Mouse (Mus musculus) ES-Bruce4 (cell line): ENCODE results near the gene Rcc2. TPM values are rescaled to one million over a fixed set of nuclear protein-coding genes. Genes with fewer than 3 reads are reported as not detected.

Source experiments
- H3K27ac ChIP-seq: 2 replicates; pipeline ENCODE4 v1.5.1; 2012; ENCODE audit warnings: low read length, inconsistent platforms; ENCODE audit not compliant: insufficient read depth
- H3K27me3 ChIP-seq: 2 replicates; pipeline ENCODE4 v1.6.1; 2012; ENCODE audit warnings: mild to moderate bottlenecking, low read length, inconsistent platforms; ENCODE audit not compliant: control insufficient read depth, poor library complexity, insufficient read depth, severe bottlenecking
- H3K36me3 ChIP-seq: 2 replicates; pipeline ENCODE4 v1.6.1; 2012; ENCODE audit warnings: inconsistent platforms, mild to moderate bottlenecking, low read length, moderate library complexity; ENCODE audit not compliant: control insufficient read depth, poor library complexity, insufficient read depth, severe bottlenecking
- H3K4me1 ChIP-seq: one replicate; pipeline ENCODE4 v1.8.1; 2011; ENCODE audit warnings: low read length; ENCODE audit not compliant: control insufficient read depth, insufficient read depth
- H3K4me3 ChIP-seq: 2 replicates; pipeline ENCODE4 v1.5.1; 2011; ENCODE audit warnings: low read depth, mild to moderate bottlenecking, low read length
- H3K9ac ChIP-seq: 2 replicates; pipeline ENCODE4 v1.6.1; 2012; ENCODE audit warnings: low read depth, mild to moderate bottlenecking, inconsistent platforms; ENCODE audit not compliant: poor library complexity, severe bottlenecking
- H3K9me3 ChIP-seq: replicated peaks from 2 replicates; pipeline ENCODE4 v1.6.1; 2012; ENCODE audit warnings: mild to moderate bottlenecking, low read length, inconsistent platforms; ENCODE audit not compliant: control insufficient read depth, poor library complexity, insufficient read depth, severe bottlenecking
- CTCF ChIP-seq: IDR thresholded peaks from one replicate; pipeline ENCODE4 v1.8.1; 2011; ENCODE audit warnings: low read depth, low read length
- EP300 ChIP-seq: IDR thresholded peaks from 2 replicates; pipeline ENCODE4 v1.6.1; 2011; ENCODE audit warnings: low read depth, low read length; ENCODE audit not compliant: insufficient read depth
- POLR2A ChIP-seq: IDR thresholded peaks from one replicate; pipeline ENCODE4 v1.8.1; 2011; ENCODE audit warnings: low read length; ENCODE audit not compliant: insufficient read depth
- polyA plus RNA-seq: library from polyadenylated mRNA; stranded (reverse); fragments of >200 nt; gene quantifications from 2 replicates; pipeline ENCODE4 v1.2.4, GENCODE M21; 2011; ENCODE audit warnings: low read depth; ENCODE audit not compliant: missing spikeins, insufficient read depth, insufficient read length

Rcc2 gene
- polyA plus RNA-seq, 1 experiment, result 227 TPM

DNA sequence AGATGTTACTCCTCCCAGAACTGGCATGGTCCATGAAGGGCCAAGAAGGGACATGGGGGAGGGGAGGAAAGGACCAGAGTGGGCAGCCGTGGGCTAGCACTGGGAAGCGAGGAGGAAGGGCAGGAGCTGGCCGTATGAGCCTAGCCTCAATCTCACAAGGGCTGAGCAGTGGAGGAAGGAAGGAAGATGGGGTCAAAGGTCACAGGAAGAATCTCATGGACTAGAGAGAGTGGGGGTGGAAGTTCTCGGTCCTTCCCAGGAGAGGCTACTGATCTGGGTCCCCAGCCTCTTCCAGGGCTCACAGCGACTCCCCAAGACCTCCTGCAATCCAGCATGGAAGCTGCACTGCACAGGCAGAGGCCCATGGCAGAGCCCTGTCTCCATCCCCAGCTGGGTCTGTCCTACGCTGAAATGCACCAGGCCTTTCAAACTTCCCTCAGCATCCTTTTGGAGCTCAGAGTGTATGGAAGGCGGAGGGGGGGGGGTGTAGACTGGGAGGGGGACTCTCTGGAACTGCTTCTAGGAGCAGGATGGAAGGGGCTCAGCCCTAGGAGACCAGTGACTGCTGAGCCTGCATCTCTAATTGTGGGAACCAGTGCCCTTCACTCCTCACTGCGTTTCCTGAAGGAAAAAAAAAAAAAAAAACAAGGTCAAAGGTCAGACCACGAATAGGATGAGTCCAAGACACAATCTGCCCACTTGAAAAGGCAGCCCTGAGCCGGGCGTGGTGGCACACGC, 26.6 kb upstream of the Rcc2 start:
- H3K27ac ChIP-seq, result no peak overlapping the region
- no peak for TF ChIP-seq EP300
- no peak for TF ChIP-seq POLR2A
- no peak for TF ChIP-seq CTCF

DNA sequence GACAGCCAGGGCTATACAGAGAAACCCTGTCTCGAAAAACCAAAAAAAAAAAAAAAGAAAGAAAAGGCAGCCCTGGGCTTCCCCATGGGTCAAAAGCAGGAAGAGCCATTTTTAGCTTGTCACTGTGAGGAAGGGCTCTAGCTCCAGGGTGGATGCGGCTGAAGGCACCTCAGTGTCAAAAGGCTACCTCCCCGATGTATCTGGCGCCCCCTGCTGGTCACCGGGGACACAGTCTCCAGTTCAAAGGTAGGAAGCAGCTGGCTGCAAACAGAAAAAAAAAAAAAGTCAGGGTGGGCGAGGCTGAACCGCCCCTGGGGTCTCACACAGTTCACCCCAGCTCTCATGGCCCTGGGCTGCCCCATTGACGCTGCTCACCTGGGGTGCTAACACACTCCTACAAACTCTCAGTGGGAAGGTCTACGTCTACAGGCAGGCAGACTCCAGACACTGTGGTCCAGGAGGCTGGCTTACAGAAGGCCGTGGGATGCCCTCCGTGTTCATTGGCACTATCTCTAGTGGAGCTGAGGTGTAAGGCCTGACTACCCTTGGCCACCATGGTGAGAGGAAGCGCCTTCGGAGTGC, 25.9 kb upstream of the Rcc2 start:
- no peak overlapping the region for H3K4me3 ChIP-seq
- TF ChIP-seq CTCF (peak; percentile 96), POLR2A (no peak)
- no peaks in the 10 kb centered on the region for H3K36me3 ChIP-seq
- H3K27me3 ChIP-seq, result no peaks in the 10 kb centered on the region
- H3K9ac ChIP-seq, result no peak overlapping the region
- H3K4me1 ChIP-seq, result no peaks in the 10 kb centered on the region
- no peaks in the 10 kb centered on the region for H3K9me3 ChIP-seq
- no peak overlapping the region for H3K27ac ChIP-seq

More for the DNA sequence above, 26.6 kb upstream of the Rcc2 start:
- Histone ChIP-seq H3K4me3 (no peak overlapping the region), H3K9ac (no peak overlapping the region), H3K4me1 (no peaks in the 10 kb centered on the region), H3K27me3 (no peaks in the 10 kb centered on the region), H3K9me3 (no peaks in the 10 kb centered on the region), H3K36me3 (no peaks in the 10 kb centered on the region)

DNA sequence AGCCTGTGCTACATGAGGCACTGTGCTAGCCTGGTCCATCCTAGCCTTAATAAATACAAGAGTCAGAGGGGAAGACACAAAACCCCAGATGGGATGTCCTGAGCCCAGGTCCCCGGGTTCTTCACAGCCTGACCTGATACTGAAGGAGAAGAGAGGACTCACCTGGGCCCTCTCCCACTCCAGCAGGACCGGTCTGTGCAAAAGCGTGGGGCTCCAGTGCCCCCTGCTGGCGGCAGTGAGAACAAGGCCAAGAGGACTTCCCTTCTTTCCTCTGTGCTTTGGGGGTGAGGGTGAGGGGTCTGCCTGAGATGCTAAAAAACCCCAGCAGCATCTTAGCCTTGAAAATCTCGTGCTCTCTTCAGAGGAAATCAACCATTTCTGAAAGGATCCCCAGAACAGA, 21.3 kb upstream of the Rcc2 start:
- Histone ChIP-seq H3K9me3 (no peaks in the 10 kb centered on the region), H3K4me3 (no peak overlapping the region)

DNA sequence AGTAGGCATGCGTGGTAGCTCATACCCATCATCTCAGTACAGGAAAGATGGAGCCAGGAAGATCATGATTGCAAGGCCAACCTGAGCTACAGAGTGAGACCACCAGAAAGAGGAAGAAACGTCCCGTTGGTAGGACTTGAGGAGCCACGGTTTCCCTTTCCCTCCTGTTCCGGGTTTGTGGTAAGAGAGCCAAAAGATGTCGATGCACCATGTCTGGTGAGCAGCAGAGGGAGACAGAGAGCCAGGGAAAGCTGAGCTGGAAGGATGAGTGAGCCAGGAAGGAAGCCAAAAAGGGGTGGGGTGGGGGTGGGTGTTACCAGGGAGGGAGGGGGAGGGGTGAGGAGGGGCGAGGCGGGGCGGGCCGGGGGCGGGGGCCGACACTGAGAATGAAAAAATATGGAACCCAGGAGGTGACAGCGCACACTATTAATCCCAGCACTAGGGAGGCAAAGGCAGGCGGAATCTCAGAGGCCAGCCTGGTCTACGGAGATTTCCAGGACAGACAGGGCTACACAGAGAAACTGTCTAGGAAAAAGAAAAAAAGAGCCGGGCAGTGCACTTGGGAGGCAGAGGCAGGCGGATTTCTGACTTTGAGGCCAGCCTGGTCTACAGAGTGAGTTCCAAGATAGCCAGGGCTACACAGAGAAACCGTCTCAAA, 20.5 kb upstream of the Rcc2 start:
- Histone ChIP-seq H3K4me1 (peaks cover 6% of the 10 kb centered on the region), H3K27ac (no peak overlapping the region), H3K9ac (no peak overlapping the region), H3K4me3 (peak overlapping the region; percentile 27; the same call in 1 of the 2 replicates), H3K9me3 (no peaks in the 10 kb centered on the region), H3K36me3 (no peaks in the 10 kb centered on the region), H3K27me3 (no peaks in the 10 kb centered on the region)
- TF ChIP-seq CTCF (peak; percentile 87), POLR2A (no peak), EP300 (0 out of 2 replicates have a peak, but pooled peaks have one; percentile 19)

More for the DNA sequence above, 21.3 kb upstream of the Rcc2 start:
- Histone ChIP-seq H3K27ac (no peak overlapping the region), H3K36me3 (no peaks in the 10 kb centered on the region), H3K27me3 (no peaks in the 10 kb centered on the region), H3K9ac (no peak overlapping the region), H3K4me1 (peaks cover 6% of the 10 kb centered on the region)
- TF ChIP-seq POLR2A (no peak), CTCF (peak; percentile 91), EP300 (no peak)

DNA sequence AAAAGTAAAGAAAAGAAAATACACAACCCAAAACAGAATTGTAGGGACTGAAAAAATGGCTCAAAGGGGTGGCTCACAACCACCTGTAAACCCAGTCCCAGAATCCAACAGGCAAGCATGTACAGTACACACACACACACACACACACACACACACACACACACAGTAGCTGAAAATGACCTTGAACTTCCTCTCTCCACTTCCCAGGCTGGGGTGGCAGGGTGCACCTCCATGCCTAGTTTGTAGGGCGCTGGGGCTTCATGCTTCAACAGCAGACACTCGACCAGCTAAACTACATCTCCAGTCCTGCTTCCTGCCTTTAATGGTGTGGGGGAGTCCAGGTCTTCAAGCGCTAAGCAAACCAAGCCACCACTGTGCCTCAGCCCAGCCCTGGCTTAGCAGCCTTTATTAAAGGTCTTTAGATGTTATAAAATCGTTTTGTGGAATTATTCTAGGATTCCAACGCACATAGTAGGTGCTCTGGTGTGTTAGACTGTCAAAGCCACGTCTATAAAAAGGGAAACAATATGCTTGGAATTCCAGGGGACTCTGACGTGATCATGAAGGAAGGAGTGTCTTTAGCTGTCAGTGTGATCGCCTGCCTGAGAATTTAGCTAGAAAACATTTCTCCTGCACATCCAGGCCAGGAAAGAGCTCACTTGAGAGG, 19.5 kb upstream of the Rcc2 start:
- Histone ChIP-seq H3K9ac (no peak overlapping the region), H3K4me3 (no peak overlapping the region), H3K36me3 (no peaks in the 10 kb centered on the region), H3K9me3 (no peaks in the 10 kb centered on the region), H3K4me1 (peaks cover 10% of the 10 kb centered on the region), H3K27me3 (no peaks in the 10 kb centered on the region), H3K27ac (no peak overlapping the region)
- no peak for TF ChIP-seq CTCF
- no peak for TF ChIP-seq POLR2A
- TF ChIP-seq EP300, result no peak
